Mouse (Mus musculus) forebrain, embryonic 16.5 days (tissue): Measurements from ENCODE around the gene Bst2. TPM values are rescaled to one million over a fixed set of nuclear protein-coding genes. Genes with fewer than 3 reads are reported as not detected.

Source experiments
- ATAC-seq: fragments of 200-750 bp; cut with Nextera tagmentation; 2 replicates; pipeline ENCODE4 v1.8.0; 2017; ENCODE audit warnings: mild to moderate bottlenecking, moderate library complexity
- H3K27ac ChIP-seq: fragments of 300-500 bp; sonication (generic); 2 replicates; pipeline ENCODE4 v1.5.1; 2014; ENCODE audit warnings: low read length, control low read depth
- H3K27me3 ChIP-seq: fragments of 300-500 bp; sonication (generic); replicated peaks from 2 replicates; pipeline ENCODE4 v1.6.1; 2014; ENCODE audit warnings: low read length; ENCODE audit not compliant: control insufficient read depth, insufficient read depth
- H3K36me3 ChIP-seq: fragments of 300-500 bp; sonication (generic); 2 replicates; pipeline ENCODE4 v1.6.1; 2014; ENCODE audit not compliant: control insufficient read depth, insufficient read depth
- H3K4me1 ChIP-seq: fragments of 300-500 bp; sonication (generic); replicated peaks from 2 replicates; pipeline ENCODE4 v1.6.1; 2014; ENCODE audit warnings: low read length; ENCODE audit not compliant: control insufficient read depth, insufficient read depth
- H3K4me2 ChIP-seq: fragments of 300-500 bp; sonication (generic); 2 replicates; pipeline ENCODE4 v1.6.1; 2014; ENCODE audit warnings: mild to moderate bottlenecking, low read length, control low read depth
- H3K4me3 ChIP-seq: fragments of 300-500 bp; sonication (generic); replicated peaks from 2 replicates; pipeline ENCODE4 v1.5.1; 2014; ENCODE audit warnings: mild to moderate bottlenecking, low read length, control low read depth
- H3K9ac ChIP-seq: fragments of 300-500 bp; sonication (generic); replicated peaks from 2 replicates; pipeline ENCODE4 v1.6.1; 2014; ENCODE audit warnings: low read depth, low read length, control low read depth
- H3K9me3 ChIP-seq: fragments of 300-500 bp; sonication (generic); 2 replicates; pipeline ENCODE4 v1.6.1; 2016; ENCODE audit warnings: low read length; ENCODE audit not compliant: control insufficient read depth
- WGBS: fragments of 180-500 bp; shearing (Covaris S2); extraction: QIAGEN DNeasy Blood & Tissue Kit; methylation state at CpG from one replicate; pipeline ENCODE4 v1.1.7; 2014; 5-methylcytosine and 5-hydroxymethylcytosine counted together
- polyA plus RNA-seq: library from polyadenylated mRNA; unstranded; fragments of >200 nt; fragmentation: Nextera tagmentation; extraction: Ambion mirVana; gene quantifications from 2 replicates; pipeline ENCODE4 v1.2.1, GENCODE M21; 2015

Gene Bst2
- polyA plus RNA-seq, 1 experiment from 2014 or later: 4.7 TPM

GRCm38 (mm10) chr8:71572077-71572476 is 34.8 kb upstream of the Bst2 start:
- peak overlapping the region; percentile 53; the same call in 1 of the 2 replicates for H3K4me2 ChIP-seq
- ATAC-seq: no peak
- WGBS: 73% methylated on average over 2 of the region's 2 CpGs
- H3K4me3 ChIP-seq: no peak overlapping the region
- no peaks in the 10 kb centered on the region for H3K36me3 ChIP-seq
- no peaks in the 10 kb centered on the region for H3K27me3 ChIP-seq
- H3K27ac ChIP-seq: peak overlapping the region; percentile 72
- no peaks in the 10 kb centered on the region for H3K9me3 ChIP-seq
- no peak overlapping the region for H3K9ac ChIP-seq
- H3K4me1 ChIP-seq: peaks cover 32% of the 10 kb centered on the region

- H3K9ac ChIP-seq: peak overlapping the region; percentile 56
- H3K4me2 ChIP-seq: peak overlapping the region; percentile 53
- peak overlapping the region; percentile 79 for H3K27ac ChIP-seq
- peak; percentile 88 for ATAC-seq
- H3K4me1 ChIP-seq: peaks cover 32% of the 10 kb centered on the region
- peak overlapping the region; percentile 66 for H3K4me3 ChIP-seq
- H3K36me3 ChIP-seq: no peaks in the 10 kb centered on the region
- WGBS: under 1% methylated on average over 41 of the region's 41 CpGs
- H3K27me3 ChIP-seq: no peaks in the 10 kb centered on the region
- no peaks in the 10 kb centered on the region for H3K9me3 ChIP-seq
Measured at GRCm38 (mm10) chr8:71570291-71570954, 33.2 kb upstream of the Bst2 start.

- peak; percentile 81 for ATAC-seq
- 1% methylated on average over 51 of the region's 51 CpGs for WGBS
- Histone ChIP-seq H3K9ac (peak overlapping the region; percentile 56), H3K4me2 (peak overlapping the region; percentile 53), H3K4me1 (peaks cover 32% of the 10 kb centered on the region), H3K9me3 (no peaks in the 10 kb centered on the region), H3K36me3 (no peaks in the 10 kb centered on the region), H3K4me3 (peak overlapping the region; percentile 66), H3K27ac (peak overlapping the region; percentile 79), H3K27me3 (no peaks in the 10 kb centered on the region)
Measured at GRCm38 (mm10) chr8:71569366-71570290, 32.4 kb upstream of the Bst2 start.

GRCm38 (mm10) chr8:71568941-71569340 is 31.7 kb upstream of the Bst2 start:
- ATAC-seq: no peak

GRCm38 (mm10) chr8:71568387-71568937 is 31.2 kb upstream of the Bst2 start, which contains the start of gene Slc27a1:
TSS of gene Slc27a1 (plus strand) at chr8:71568882.
- WGBS: 11% methylated on average over 13 of the region's 13 CpGs
- Histone ChIP-seq H3K27me3 (no peaks in the 10 kb centered on the region), H3K9me3 (no peaks in the 10 kb centered on the region), H3K4me3 (peak within 1 kb of the TSS; percentile 66), H3K4me2 (peak within 1 kb of the TSS; percentile 53), H3K27ac (peak within 1 kb of the TSS; percentile 79), H3K9ac (peak within 1 kb of the TSS; percentile 56), H3K4me1 (peaks cover 30% of the 10 kb centered on the region), H3K36me3 (no peaks in the 10 kb centered on the region)
- no peak for ATAC-seq

More at GRCm38 (mm10) chr8:71568941-71569340, 31.7 kb upstream of the Bst2 start:
- peak overlapping the region; percentile 53 for H3K4me2 ChIP-seq
- H3K4me3 ChIP-seq: peak overlapping the region; percentile 66
- H3K9me3 ChIP-seq: no peaks in the 10 kb centered on the region
- peak overlapping the region; percentile 56 for H3K9ac ChIP-seq
- peaks cover 30% of the 10 kb centered on the region for H3K4me1 ChIP-seq
- no peaks in the 10 kb centered on the region for H3K27me3 ChIP-seq
- H3K36me3 ChIP-seq: no peaks in the 10 kb centered on the region
- H3K27ac ChIP-seq: peak overlapping the region; percentile 79
- WGBS: 20% methylated on average over 6 of the region's 6 CpGs

- 81% methylated on average over 7 of the region's 7 CpGs for WGBS
- Histone ChIP-seq H3K9me3 (no peaks in the 10 kb centered on the region), H3K27me3 (peaks cover 3% of the 10 kb centered on the region; the same call in 1 of the 2 replicates), H3K4me3 (no peak overlapping the region), H3K9ac (no peak overlapping the region), H3K36me3 (no peaks in the 10 kb centered on the region), H3K27ac (no peak overlapping the region), H3K4me1 (peaks cover 28% of the 10 kb centered on the region), H3K4me2 (no peak overlapping the region)
- ATAC-seq: no peak
Measured at GRCm38 (mm10) chr8:71567587-71567986, 30.3 kb upstream of the Bst2 start.

- Histone ChIP-seq H3K4me1 (peaks cover 21% of the 10 kb centered on the region), H3K4me2 (no peak within 1 kb of the TSS), H3K9me3 (no peaks in the 10 kb centered on the region), H3K36me3 (no peaks in the 10 kb centered on the region), H3K27ac (no peak within 1 kb of the TSS), H3K4me3 (no peak within 1 kb of the TSS), H3K9ac (no peak within 1 kb of the TSS), H3K27me3 (peaks cover 14% of the 10 kb centered on the region)
- ATAC-seq: no peak
- WGBS: 49% methylated on average over 3 of the region's 3 CpGs
Measured at GRCm38 (mm10) chr8:71566501-71566900, 29.2 kb upstream of the Bst2 start, which contains the start of gene Nxnl1. TSS of gene Nxnl1 (minus strand) at chr8:71566601.

GRCm38 (mm10) chr8:71563992-71564391 is 26.7 kb upstream of the Bst2 start:
- Histone ChIP-seq H3K4me2 (no peak overlapping the region), H3K4me3 (no peak overlapping the region), H3K9me3 (no peaks in the 10 kb centered on the region), H3K4me1 (peaks cover 12% of the 10 kb centered on the region), H3K9ac (no peak overlapping the region), H3K36me3 (no peaks in the 10 kb centered on the region), H3K27ac (no peak overlapping the region), H3K27me3 (peaks cover 34% of the 10 kb centered on the region)
- no peak for ATAC-seq
- WGBS: 94% methylated on average over 4 of the region's 4 CpGs

- peaks cover 13% of the 10 kb centered on the region for H3K4me1 ChIP-seq
- no peak overlapping the region for H3K27ac ChIP-seq
- no peaks in the 10 kb centered on the region for H3K36me3 ChIP-seq
- H3K9me3 ChIP-seq: no peaks in the 10 kb centered on the region
- WGBS: under 1% methylated on average over 33 of the region's 33 CpGs
- H3K27me3 ChIP-seq: peaks cover 46% of the 10 kb centered on the region
- H3K9ac ChIP-seq: no peak overlapping the region; the same call in 1 of the 2 replicates
- peak overlapping the region; percentile 46 for H3K4me2 ChIP-seq
- H3K4me3 ChIP-seq: peak overlapping the region; percentile 26
- peak; percentile 46 for ATAC-seq
Measured at GRCm38 (mm10) chr8:71562751-71563150, 25.5 kb upstream of the Bst2 start.
